Mouse (Mus musculus) G1E (cell line): ENCODE measurements around the gene Ccdc173.

ENCODE experiments used
- CTCF ChIP-seq: IDR thresholded peaks from 2 replicates; pipeline ENCODE4 v1.5.1; 2012; ENCODE audit warnings: low read depth, low read length, inconsistent platforms, mixed read lengths
- GATA1 ChIP-seq: IDR thresholded peaks from 2 replicates; pipeline ENCODE4 v1.6.1; 2012; ENCODE audit warnings: borderline replicate concordance, low read length, inconsistent platforms, mixed read lengths
- GATA2 ChIP-seq: IDR thresholded peaks from 2 replicates; pipeline ENCODE4 v1.6.1; 2012; ENCODE audit warnings: low read depth, low read length, inconsistent platforms, borderline replicate concordance

GRCm38 (mm10) chr2:69788974-69789373, 401 bp downstream of the Ccdc173 start:
- no peak for TF ChIP-seq CTCF
- no peak for TF ChIP-seq GATA1
- TF ChIP-seq GATA2 = no peak
